Mouse (Mus musculus) CH12.LX (cell line): ENCODE data around the gene Olfr656.

Source experiments
- CTCF ChIP-seq, 2 experiments: IDR thresholded peaks in 1 of 2; conservative IDR thresholded peaks in 1 of 2; 2 replicates each; pipeline ENCODE4 v1.5.1; 2011 to 2012; ENCODE audit warnings: low read depth in 2 of 2, low read length in 2 of 2, improper control_type of control experiment in 1 of 2, inconsistent platforms in 1 of 2, mild to moderate bottlenecking in 1 of 2, moderate library complexity in 1 of 2
- JUN ChIP-seq: IDR thresholded peaks from 2 replicates; pipeline ENCODE4 v1.6.1; 2011; ENCODE audit warnings: low read depth, mild to moderate bottlenecking, low read length, improper control_type of control experiment, moderate library complexity; ENCODE audit not compliant: insufficient read depth
- MAFK ChIP-seq: IDR thresholded peaks from 2 replicates; pipeline ENCODE4 v1.6.1; 2011; ENCODE audit warnings: low read length, improper control_type of control experiment; ENCODE audit not compliant: insufficient replicate concordance
- MYC ChIP-seq: IDR thresholded peaks from 2 replicates; pipeline ENCODE4 v1.6.1; 2011; ENCODE audit warnings: low read depth, mild to moderate bottlenecking, improper control_type of control experiment, low read length
- POLR2A ChIP-seq: IDR thresholded peaks from 2 replicates; pipeline ENCODE4 v1.6.1; 2011; ENCODE audit warnings: low read depth, mild to moderate bottlenecking, improper control_type of control experiment, low read length
- RCOR1 ChIP-seq: conservative IDR thresholded peaks from 2 replicates; pipeline ENCODE4 v1.6.1; 2012; ENCODE audit warnings: low read depth, mild to moderate bottlenecking, inconsistent platforms, low read length, improper control_type of control experiment
- SMC3 ChIP-seq: IDR thresholded peaks from 2 replicates; pipeline ENCODE4 v1.6.1; 2011; ENCODE audit warnings: low read depth, low read length, improper control_type of control experiment
- USF1 ChIP-seq: IDR thresholded peaks from 2 replicates; pipeline ENCODE4 v1.6.1; 2014; ENCODE audit warnings: low read depth, mild to moderate bottlenecking, inconsistent platforms, low read length, improper control_type of control experiment
- ZC3H11A ChIP-seq: IDR thresholded peaks from 2 replicates; pipeline ENCODE4 v1.6.1; 2012; ENCODE audit warnings: low read depth, mild to moderate bottlenecking, inconsistent platforms, low read length, improper control_type of control experiment

- TF ChIP-seq RCOR1, result no peak
- no peak for TF ChIP-seq JUN
- no peak for TF ChIP-seq SMC3
- TF ChIP-seq MYC, result no peak
- TF ChIP-seq USF1, result no peak
- no peak for TF ChIP-seq POLR2A
- no peak for TF ChIP-seq ZC3H11A
- TF ChIP-seq CTCF (conservative IDR thresholded peaks at IDR 0.05 in 1 of 2, IDR thresholded peaks at IDR 0.05 in 1 of 2; ENCODE audit: low read depth in 2 of 2, low read length in 2 of 2), result no peak
- TF ChIP-seq MAFK, result no peak
These were observed 9.0 kb upstream of the Olfr656 start for GRCm38 (mm10) chr7:104604727-104605126.
